Mouse (Mus musculus) olfactory bulb, adult 2 months (tissue): ENCODE measurements around the gene H2-M10.5.
"Not testable (repeated sequence)": the region's sequence is repeated elsewhere in the genome, so short reads cannot be mapped to it uniquely, and the experiment has no call there.

Experiments used
- CTCF ChIP-seq: fragments of 200-500 bp; IDR thresholded peaks from 2 replicates; pipeline ENCODE4 v1.5.1; 2012; ENCODE audit warnings: low read depth, mild to moderate bottlenecking, low read length, moderate library complexity; ENCODE audit not compliant: insufficient read depth
- POLR2A ChIP-seq: fragments of 200-500 bp; IDR thresholded peaks from 2 replicates; pipeline ENCODE4 v1.6.1; 2012; ENCODE audit warnings: mild to moderate bottlenecking, low read depth, low read length, moderate library complexity; ENCODE audit not compliant: insufficient read depth

DNA sequence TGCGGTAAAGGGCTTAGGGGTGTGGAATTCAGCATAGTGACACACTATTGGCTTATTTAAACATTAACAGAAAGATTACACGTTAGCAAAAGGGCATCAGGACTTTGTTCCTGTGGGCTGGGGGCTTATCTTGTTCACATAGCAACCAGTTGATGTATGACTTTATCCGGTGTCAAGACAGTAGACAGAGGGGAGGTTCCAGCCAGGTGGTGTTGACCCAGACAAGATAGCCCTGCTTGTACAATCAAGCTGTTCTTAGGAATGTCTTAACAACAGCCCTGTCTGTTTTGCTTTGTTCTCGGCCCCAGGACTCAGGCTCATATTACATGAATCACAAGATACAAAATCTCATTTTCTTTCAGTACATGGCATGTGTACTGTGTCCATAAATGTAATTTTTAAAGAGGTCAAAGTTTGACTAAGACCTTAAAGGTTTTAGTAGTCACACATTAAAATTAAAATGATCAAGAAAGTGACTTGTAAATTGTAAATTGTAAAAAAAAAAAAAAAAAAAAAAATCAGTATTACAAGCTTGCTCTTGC lies 27.3 kb downstream of the H2-M10.5 start:
- TF ChIP-seq POLR2A, CTCF: not testable (repeated sequence)
